Mouse (Mus musculus): Measurements from ENCODE around the gene Slc22a18. TPM values are rescaled to one million over a fixed set of nuclear protein-coding genes. Genes with fewer than 3 reads are reported as not detected.

Gene Slc22a18
- 1 to 10 TPM; 1.0 to 2.0 TPM for total RNA-seq (2023)

GRCm38 (mm10) chr7:143473347-143474101, at the start of gene Slc22a18:
Slc22a18 (plus strand) TSS chr7:143473736.

DNA sequence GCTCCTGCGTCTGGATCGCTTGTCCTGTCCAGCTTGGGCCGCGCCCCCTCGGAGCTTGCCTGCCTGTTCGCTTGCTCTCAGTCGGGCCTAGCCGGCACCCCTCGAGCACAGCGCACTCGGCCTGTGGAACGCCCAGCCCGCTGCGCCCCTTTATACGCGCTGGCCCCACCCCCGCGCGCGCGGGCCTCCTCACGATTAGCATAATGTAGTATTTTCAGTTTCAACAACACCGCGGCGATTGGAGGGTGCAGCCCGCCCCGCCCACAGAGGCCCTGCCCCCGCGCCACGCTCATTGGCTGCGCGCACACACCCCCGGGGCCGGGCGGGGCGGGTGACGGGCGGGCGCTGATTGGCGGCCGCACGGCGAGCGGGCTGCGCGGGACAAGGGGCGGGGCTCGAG, 12.7 kb upstream of the Slc22a18 start, which contains the start of gene Cdkn1c:
Gene Cdkn1c (minus strand): TSS at position 177 of the 400 bp plus-strand sequence.

DNA sequence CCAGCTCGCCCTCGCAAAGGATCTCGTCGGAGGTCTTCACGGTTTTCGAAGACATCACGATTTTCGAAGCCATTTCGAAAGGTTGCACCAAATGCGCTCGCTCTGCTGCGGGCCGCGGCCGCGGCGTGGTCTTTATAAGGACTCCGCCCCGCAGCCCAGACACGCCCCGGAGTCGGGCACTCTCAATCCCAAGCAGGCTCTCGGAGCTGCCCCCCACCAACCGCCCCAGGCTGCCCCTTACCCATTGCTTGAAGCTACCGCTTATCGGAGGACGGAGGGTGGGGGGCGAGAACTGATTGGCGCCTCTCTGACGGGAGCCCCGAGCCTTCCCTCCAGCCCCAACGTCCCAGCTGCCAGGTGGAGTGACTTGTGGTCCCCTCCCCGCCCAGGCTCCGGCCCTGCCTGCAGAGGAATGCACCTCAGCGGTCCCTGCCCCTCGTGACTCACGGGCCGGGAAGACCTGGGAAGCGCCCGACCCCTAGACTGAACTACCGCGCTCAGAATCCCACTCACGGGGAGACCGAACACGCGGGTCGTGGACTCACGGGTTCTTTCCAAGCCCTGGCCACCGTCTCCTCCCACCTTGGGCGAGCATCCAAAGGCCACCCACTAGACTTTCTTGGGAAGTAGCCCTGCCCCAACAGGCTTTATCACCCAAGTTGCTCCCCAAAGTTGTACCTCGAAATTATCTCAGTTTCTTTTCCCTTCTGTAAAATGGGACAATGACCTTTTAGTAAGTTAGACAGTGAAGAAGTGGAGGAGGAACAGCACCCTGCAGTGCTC, 29.1 kb downstream of the Slc22a18 start, which contains the start of gene Phlda2:
Gene Phlda2 (minus strand): TSS at position 733 of the 783 bp plus-strand sequence.

Other genes starting within 250 kb of the Slc22a18 start
- 1 to 10 TPM in 1 of 2 experiments, under 1 TPM in 1; 0.68 to 2.9 TPM for gene Cdkn1c, start 12.7 kb upstream of the Slc22a18 start, total RNA-seq (2023)
- not detected for gene Phlda2, start 29.4 kb downstream of the Slc22a18 start, total RNA-seq (2023)
- 10 to 100 TPM; 94.3 to 97.5 TPM for gene Nap1l4, start 75.4 kb downstream of the Slc22a18 start, total RNA-seq (2023)
- gene Cars, start 126.4 kb downstream of the Slc22a18 start, total RNA-seq (2023): 10 to 100 TPM; 26.2 to 29.8 TPM
- gene Tnfrsf26, start 155.0 kb downstream of the Slc22a18 start, total RNA-seq (2023): 1 to 10 TPM; 2.4 TPM
- 1 to 10 TPM; 2.5 to 3.2 TPM for gene Tnfrsf22, start 175.9 kb downstream of the Slc22a18 start, total RNA-seq (2023)
- gene Tnfrsf23, start 212.1 kb downstream of the Slc22a18 start, total RNA-seq (2023): 1 to 10 TPM; 3.6 TPM